Mouse (Mus musculus): ENCODE data around the gene Capn7. TPM values are rescaled to one million over a fixed set of nuclear protein-coding genes. Genes with fewer than 3 reads are reported as not detected.

The Capn7 gene
- polyA plus RNA-seq, 1 experiment from 2014 or later, result 41.1 TPM

DNA sequence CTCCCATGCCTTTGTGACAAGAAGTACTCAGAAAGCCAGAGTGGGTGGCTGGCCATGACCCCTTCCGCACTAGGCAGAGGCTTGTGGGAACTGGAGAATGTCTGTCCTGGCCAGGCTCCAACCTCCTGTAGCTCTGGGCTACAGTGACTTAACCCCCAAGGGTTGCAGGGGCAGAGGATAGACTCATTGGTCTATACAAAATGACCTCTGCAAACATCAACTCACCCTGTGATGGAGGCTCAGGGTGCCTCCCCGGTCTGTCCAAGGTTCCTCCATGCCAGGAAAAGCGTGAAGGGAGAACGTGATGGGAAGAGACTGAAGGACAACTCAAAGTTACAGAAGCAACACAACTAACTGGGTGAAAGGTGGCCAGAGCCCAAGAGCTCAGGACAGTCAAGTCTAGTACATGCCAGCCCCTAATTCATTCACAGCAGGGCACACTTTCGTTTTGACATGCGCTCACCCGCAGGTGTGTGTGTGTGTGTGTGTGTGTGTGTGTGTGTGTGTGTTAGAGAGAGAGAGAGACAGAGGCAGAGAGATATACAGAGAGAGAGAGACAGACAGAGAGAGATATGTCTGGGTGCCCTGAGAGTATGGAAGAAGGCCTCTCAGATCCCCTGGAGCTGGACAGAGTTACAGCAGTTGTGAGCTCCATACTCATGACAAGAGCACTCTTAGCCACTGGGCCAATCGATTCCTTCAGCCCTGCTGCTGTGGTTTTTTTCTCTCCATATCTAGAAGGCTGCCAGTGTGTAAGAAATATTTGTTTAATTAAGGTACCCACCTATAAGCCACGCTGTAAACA lies 61.6 kb downstream of the Capn7 start:
- no peak for ATAC-seq (ENCODE audit: insufficient number of reproducible peaks, insufficient read depth, low FRiP score, low TSS enrichment, low read depth)
- 83% methylated on average over 9 of the region's 9 CpGs for WGBS
- Histone ChIP-seq H3K27me3 (no peaks in the 10 kb centered on the region), H3K9me3 (no peaks in the 10 kb centered on the region), H3K4me2 (no peak overlapping the region), H3K9ac (no peak overlapping the region), H3K27ac (no peak overlapping the region), H3K4me3 (no peak overlapping the region), H3K36me3 (peaks cover 8% of the 10 kb centered on the region; the same call in 1 of the 2 replicates), H3K4me1 (peaks cover 12% of the 10 kb centered on the region)

DNA sequence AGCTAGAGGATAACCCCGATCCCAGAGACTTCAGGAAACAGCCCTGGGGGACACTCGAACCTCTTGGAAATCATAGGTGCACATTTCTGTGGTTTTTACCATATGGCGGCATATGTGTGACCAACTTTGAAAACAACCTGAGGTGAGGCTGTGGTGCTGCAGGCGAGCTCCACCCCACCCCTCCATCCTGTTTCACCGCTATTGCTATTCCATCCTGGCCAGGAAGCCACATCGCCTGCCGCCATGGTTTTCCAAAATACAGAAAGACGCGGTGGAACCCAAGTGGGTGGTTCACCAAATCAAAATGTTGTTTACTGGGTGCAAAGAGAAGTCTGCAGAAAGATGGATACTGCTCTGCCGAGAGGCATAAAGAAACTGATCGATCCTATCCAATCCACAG lies 62.4 kb downstream of the Capn7 start:
- WGBS, result 84% methylated on average over 11 of the region's 11 CpGs
- Histone ChIP-seq H3K27me3 (no peaks in the 10 kb centered on the region), H3K36me3 (peaks cover 8% of the 10 kb centered on the region; the same call in 1 of the 2 replicates), H3K4me1 (peaks cover 8% of the 10 kb centered on the region; the same call in 1 of the 2 replicates), H3K9ac (no peak overlapping the region), H3K4me2 (no peak overlapping the region), H3K4me3 (no peak overlapping the region), H3K27ac (no peak overlapping the region), H3K9me3 (no peaks in the 10 kb centered on the region)
- ATAC-seq (ENCODE audit: insufficient number of reproducible peaks, insufficient read depth, low FRiP score, low TSS enrichment, low read depth), result no peak

DNA sequence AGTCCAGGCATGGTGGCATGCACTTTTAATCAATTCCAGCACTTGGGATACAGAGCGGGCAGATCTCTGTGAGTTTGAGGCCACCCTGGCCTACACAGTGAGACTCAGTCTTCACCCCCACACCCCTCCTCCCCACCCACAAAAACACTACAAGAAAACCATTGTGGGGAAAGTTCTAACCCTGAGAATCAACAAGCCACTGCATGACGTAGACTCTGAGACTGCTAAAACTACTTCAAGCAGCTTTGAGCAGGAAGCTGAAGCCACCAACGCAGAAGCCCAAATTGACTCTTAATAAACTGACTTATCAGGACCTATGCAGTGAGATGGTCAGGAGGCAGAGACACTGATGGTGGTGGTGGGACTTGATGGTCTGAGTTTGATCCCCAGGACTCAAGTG lies 62.8 kb downstream of the Capn7 start:
- 65% methylated on average over 3 of the region's 3 CpGs for WGBS
- Histone ChIP-seq H3K27ac (no peak overlapping the region), H3K4me2 (no peak overlapping the region), H3K4me1 (peaks cover 8% of the 10 kb centered on the region; the same call in 1 of the 2 replicates), H3K9me3 (no peaks in the 10 kb centered on the region), H3K4me3 (no peak overlapping the region), H3K36me3 (peaks cover 8% of the 10 kb centered on the region; the same call in 1 of the 2 replicates), H3K27me3 (no peaks in the 10 kb centered on the region), H3K9ac (no peak overlapping the region)
- ATAC-seq (ENCODE audit: insufficient number of reproducible peaks, insufficient read depth, low FRiP score, low TSS enrichment, low read depth), result no peak

DNA sequence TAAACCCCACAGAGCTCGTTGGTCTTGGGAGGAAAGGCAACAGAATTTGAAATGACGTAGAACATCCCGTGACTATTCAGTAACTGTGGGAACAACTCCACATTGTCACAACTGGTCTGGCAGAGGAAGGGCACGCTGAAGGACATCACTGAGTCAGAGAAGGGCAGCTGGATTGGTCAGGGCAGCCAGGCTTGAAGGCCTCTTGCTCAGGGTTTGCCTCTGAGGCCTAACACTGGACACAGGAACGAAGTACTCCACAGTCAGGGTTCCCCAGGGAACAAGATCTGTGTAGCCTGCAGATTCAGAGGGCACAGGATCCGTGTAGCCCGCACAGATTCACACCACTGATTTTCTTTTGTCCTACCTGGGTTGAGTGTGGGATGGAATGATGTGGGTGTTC lies 63.8 kb downstream of the Capn7 start:
- ATAC-seq (ENCODE audit: insufficient number of reproducible peaks, insufficient read depth, low FRiP score, low TSS enrichment, low read depth), result no peak
- WGBS, result 83% methylated on average over 7 of the region's 7 CpGs
- Histone ChIP-seq H3K4me2 (no peak overlapping the region), H3K36me3 (peaks cover 12% of the 10 kb centered on the region; the same call in 1 of the 2 replicates), H3K4me3 (no peak overlapping the region), H3K27ac (no peak overlapping the region), H3K9me3 (no peaks in the 10 kb centered on the region), H3K9ac (no peak overlapping the region), H3K4me1 (peaks cover 8% of the 10 kb centered on the region; the same call in 1 of the 2 replicates), H3K27me3 (no peaks in the 10 kb centered on the region)

DNA sequence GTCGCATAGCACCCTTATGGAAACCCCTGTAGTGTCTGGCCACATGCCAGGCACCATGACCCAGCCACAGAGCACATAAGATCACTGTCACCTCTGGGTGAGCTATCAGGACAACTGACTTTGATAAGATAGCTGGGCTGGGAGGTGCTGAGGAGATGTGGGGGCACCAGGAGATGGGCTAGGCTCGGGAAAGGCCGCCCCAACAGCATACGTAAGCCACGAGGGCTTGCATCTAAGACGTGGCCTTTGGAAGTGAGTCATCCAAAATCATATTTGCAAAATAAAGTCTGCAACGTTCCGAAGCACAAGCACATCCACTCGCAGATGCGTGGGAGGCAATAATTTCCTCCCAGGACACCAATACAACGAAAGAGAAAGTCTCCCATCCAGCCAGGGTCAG lies 64.5 kb downstream of the Capn7 start:
- Histone ChIP-seq H3K36me3 (peaks cover 12% of the 10 kb centered on the region; the same call in 1 of the 2 replicates), H3K27ac (no peak overlapping the region), H3K9me3 (no peaks in the 10 kb centered on the region), H3K4me1 (peaks cover 8% of the 10 kb centered on the region; the same call in 1 of the 2 replicates), H3K4me3 (no peak overlapping the region), H3K27me3 (no peaks in the 10 kb centered on the region), H3K4me2 (no peak overlapping the region), H3K9ac (no peak overlapping the region)
- 78% methylated on average over 11 of the region's 11 CpGs for WGBS
- ATAC-seq (ENCODE audit: insufficient number of reproducible peaks, insufficient read depth, low FRiP score, low TSS enrichment, low read depth), result no peak

DNA sequence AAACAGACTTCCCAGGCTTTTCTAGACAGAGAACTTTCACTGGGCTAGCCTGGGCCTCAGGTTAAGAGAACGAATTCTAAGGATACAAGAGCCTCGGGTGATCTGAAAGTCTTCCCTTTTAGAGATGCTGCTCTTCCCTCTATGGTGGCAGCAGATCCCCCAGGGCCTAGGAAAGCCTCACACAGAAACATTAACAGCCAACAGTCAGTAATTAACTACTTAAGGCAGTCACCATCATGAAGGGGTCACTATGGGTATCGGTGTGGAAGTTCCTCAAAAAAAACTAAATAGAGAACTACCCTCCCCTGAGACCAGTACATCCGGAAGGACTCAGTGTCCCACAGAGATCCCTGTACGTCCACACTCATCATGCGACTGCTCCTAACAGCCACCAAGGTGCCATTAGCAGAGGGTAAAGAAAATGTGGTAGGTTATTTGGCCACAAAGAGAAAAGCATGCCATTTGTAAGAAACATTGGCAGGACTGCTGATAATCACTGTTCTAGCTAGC lies 65.5 kb downstream of the Capn7 start:
- no peak overlapping the region for H3K27ac ChIP-seq

DNA sequence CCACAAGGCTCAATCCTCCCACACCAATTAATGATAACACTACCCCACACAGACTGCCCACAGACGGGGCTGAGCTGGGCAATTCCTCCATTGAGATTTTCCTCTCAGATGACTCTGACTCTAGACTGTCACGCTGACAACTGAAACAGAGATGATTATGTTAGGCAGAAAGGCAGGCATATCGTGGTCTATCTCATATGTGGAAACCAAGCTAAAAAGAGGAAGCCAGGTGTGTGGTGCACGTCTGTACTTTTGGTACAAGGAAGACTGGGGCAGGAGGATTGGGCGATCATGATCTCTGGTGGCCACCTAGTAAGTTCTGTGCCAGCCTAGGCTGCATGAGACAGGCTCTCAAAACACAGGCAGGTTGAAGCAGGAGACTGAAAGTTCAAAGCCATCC lies 66.3 kb downstream of the Capn7 start:
- WGBS, result 77% methylated on average over 5 of the region's 5 CpGs
- Histone ChIP-seq H3K36me3 (peaks cover 14% of the 10 kb centered on the region; the same call in 1 of the 2 replicates), H3K27me3 (no peaks in the 10 kb centered on the region), H3K27ac (no peak overlapping the region), H3K4me1 (peaks cover 7% of the 10 kb centered on the region; the same call in 1 of the 2 replicates), H3K4me3 (no peak overlapping the region), H3K9me3 (no peaks in the 10 kb centered on the region), H3K9ac (no peak overlapping the region), H3K4me2 (no peak overlapping the region)
- ATAC-seq (ENCODE audit: insufficient number of reproducible peaks, insufficient read depth, low FRiP score, low TSS enrichment, low read depth), result no peak

More for the DNA sequence above, 65.5 kb downstream of the Capn7 start:
- Histone ChIP-seq H3K36me3 (peaks cover 12% of the 10 kb centered on the region; the same call in 1 of the 2 replicates), H3K27me3 (no peaks in the 10 kb centered on the region), H3K4me3 (no peak overlapping the region), H3K9me3 (no peaks in the 10 kb centered on the region), H3K9ac (no peak overlapping the region), H3K4me1 (peaks cover 8% of the 10 kb centered on the region; the same call in 1 of the 2 replicates), H3K4me2 (no peak overlapping the region)
- WGBS, result 73% methylated on average over 6 of the region's 6 CpGs
- ATAC-seq (ENCODE audit: insufficient number of reproducible peaks, insufficient read depth, low FRiP score, low TSS enrichment, low read depth), result no peak

DNA sequence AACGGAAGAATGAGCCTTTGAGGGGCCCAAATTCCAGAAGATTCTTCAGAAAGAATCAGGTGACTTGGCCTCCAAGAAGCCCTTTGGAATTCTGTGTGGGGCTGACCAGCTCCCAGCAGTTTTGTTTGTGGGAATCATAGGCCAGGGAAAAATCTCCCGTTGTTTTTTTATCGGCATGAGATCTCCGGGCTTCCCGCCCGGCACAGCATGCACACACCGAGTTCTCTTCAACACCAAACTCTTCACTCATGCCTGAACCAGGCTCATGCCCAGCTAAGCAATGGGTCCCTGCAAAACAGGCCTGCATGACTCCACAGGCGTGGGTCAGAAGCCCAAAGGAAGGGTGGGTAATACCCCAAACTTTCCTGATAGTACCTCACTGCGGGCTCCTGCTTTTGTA lies 67.1 kb downstream of the Capn7 start:
- Histone ChIP-seq H3K27ac (no peak overlapping the region), H3K9ac (no peak overlapping the region), H3K9me3 (no peaks in the 10 kb centered on the region), H3K27me3 (no peaks in the 10 kb centered on the region), H3K4me3 (no peak overlapping the region), H3K36me3 (peaks cover 10% of the 10 kb centered on the region; the same call in 1 of the 2 replicates), H3K4me2 (no peak overlapping the region), H3K4me1 (0 out of 2 replicates have a peak, but pooled peaks cover 5% of the 10 kb centered on the region)
- no peak for ATAC-seq (ENCODE audit: insufficient number of reproducible peaks, insufficient read depth, low FRiP score, low TSS enrichment, low read depth)
- 83% methylated on average over 9 of the region's 9 CpGs for WGBS

DNA sequence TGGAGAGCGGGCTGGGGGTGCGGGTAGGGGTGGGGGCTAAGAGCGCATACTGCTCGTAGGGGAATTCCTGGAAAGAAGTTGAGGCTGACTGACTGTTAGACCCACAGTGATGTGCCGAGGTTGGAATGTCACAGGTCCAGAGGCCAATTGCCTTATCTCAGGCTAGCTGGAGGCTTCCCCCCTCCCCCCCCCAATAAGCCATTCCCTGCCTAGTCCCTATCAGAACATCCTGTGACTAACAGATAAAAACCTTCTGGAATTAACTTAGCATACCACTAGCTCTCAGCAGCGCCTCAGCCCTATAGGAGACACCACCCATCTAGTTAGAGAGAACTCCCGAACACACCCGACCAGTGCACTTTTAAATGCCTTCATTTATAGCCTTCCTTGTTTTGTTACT lies 67.6 kb downstream of the Capn7 start:
- Histone ChIP-seq H3K4me3 (no peak overlapping the region), H3K4me1 (0 out of 2 replicates have a peak, but pooled peaks cover 8% of the 10 kb centered on the region), H3K4me2 (no peak overlapping the region), H3K36me3 (peaks cover 10% of the 10 kb centered on the region; the same call in 1 of the 2 replicates), H3K27ac (no peak overlapping the region), H3K9me3 (no peaks in the 10 kb centered on the region), H3K9ac (no peak overlapping the region), H3K27me3 (no peaks in the 10 kb centered on the region)
- no peak for ATAC-seq (ENCODE audit: insufficient number of reproducible peaks, insufficient read depth, low FRiP score, low TSS enrichment, low read depth)
- 70% methylated on average over 8 of the region's 8 CpGs for WGBS

DNA sequence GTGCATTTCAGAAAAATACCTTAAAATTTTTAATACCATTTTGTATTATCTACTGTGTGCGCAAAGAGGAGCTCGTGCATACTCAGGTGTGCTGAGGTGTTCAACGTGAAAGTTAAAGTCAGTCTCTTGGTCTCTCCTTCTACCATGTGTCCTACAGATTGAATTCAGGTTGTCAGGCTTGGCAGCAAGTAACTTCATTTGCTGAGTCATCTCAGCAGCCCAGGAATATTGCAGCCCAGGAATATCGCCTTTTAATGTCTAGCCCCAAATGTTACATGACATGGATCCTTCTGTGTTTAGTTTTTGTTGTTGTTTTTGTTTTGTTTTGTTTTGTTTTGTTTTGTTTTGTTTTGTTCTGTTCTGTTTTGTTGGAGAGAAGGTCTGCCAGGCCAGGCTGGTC lies 68.2 kb downstream of the Capn7 start:
- no peak overlapping the region for H3K9ac ChIP-seq
- H3K4me2 ChIP-seq, result no peak overlapping the region
- no peaks in the 10 kb centered on the region for H3K9me3 ChIP-seq
- H3K4me3 ChIP-seq, result no peak overlapping the region
- H3K27me3 ChIP-seq, result no peaks in the 10 kb centered on the region
- WGBS, result 94% methylated on average over 4 of the region's 4 CpGs
- H3K4me1 ChIP-seq, result 0 out of 2 replicates have a peak, but pooled peaks cover 4% of the 10 kb centered on the region
- no peak for ATAC-seq (ENCODE audit: insufficient number of reproducible peaks, insufficient read depth, low FRiP score, low TSS enrichment, low read depth)
- peaks cover 10% of the 10 kb centered on the region; the same call in 1 of the 2 replicates for H3K36me3 ChIP-seq
- H3K27ac ChIP-seq, result no peak overlapping the region

DNA sequence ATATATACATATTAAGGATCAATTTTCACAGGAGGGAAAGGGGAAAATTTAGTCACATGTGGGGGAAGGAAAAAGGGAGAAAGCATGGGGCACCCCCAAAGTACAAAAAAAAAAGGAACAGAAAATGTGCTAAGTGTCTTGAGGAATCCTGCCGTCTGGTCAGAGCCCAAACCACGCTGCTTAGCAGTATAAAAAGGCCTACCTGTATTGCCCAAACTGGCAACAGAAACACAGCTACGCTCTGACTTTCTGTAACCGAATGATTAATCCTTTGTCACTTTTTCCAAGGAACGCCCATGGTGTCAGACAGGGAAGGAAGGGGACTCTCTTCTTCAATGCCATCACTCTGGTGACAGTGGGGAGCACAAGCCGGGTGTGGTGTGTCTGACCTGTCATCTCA lies 69.2 kb downstream of the Capn7 start:
- H3K4me3 ChIP-seq, result no peak overlapping the region
- H3K4me2 ChIP-seq, result no peak overlapping the region
- no peaks in the 10 kb centered on the region for H3K9me3 ChIP-seq
- H3K36me3 ChIP-seq, result peaks cover 12% of the 10 kb centered on the region
- H3K27me3 ChIP-seq, result no peaks in the 10 kb centered on the region
- 83% methylated on average over 6 of the region's 6 CpGs for WGBS
- H3K4me1 ChIP-seq, result peaks cover 8% of the 10 kb centered on the region; the same call in 1 of the 2 replicates
- no peak overlapping the region for H3K9ac ChIP-seq
- no peak overlapping the region for H3K27ac ChIP-seq
- ATAC-seq (ENCODE audit: insufficient number of reproducible peaks, insufficient read depth, low FRiP score, low TSS enrichment, low read depth), result no peak

All from embryonic facial prominence, embryonic 13.5 days (tissue).